Mouse (Mus musculus) heart, embryonic 11.5 days (tissue): ENCODE results near the gene Yars2. TPM values are rescaled to one million over a fixed set of nuclear protein-coding genes. Genes with fewer than 3 reads are reported as not detected.

Source experiments
- ATAC-seq: fragments of 200-750 bp; cut with Nextera tagmentation; replicated peaks from 2 replicates; pipeline ENCODE4 v1.8.0; 2017; ENCODE audit warnings: moderate library complexity; ENCODE audit not compliant: insufficient number of reproducible peaks, low FRiP score, low TSS enrichment
- H3K27ac ChIP-seq: fragments of 300-500 bp; sonication (generic); 2 replicates; pipeline ENCODE4 v1.5.1; 2014; ENCODE audit warnings: mild to moderate bottlenecking, low read depth, low read length
- H3K27me3 ChIP-seq: fragments of 300-500 bp; sonication (generic); 2 replicates; pipeline ENCODE4 v1.6.1; 2014; ENCODE audit warnings: mild to moderate bottlenecking, low read length, mixed read lengths; ENCODE audit not compliant: control insufficient read depth, insufficient read depth
- H3K36me3 ChIP-seq: fragments of 300-500 bp; sonication (generic); 2 replicates; pipeline ENCODE4 v1.6.1; 2014; ENCODE audit warnings: mild to moderate bottlenecking, low read length, moderate library complexity, mixed read lengths; ENCODE audit not compliant: control insufficient read depth, insufficient read depth
- H3K4me1 ChIP-seq: fragments of 300-500 bp; sonication (generic); 2 replicates; pipeline ENCODE4 v1.6.1; 2014; ENCODE audit warnings: low read length; ENCODE audit not compliant: control insufficient read depth, insufficient read depth
- H3K4me2 ChIP-seq: fragments of 300-500 bp; sonication (generic); 2 replicates; pipeline ENCODE4 v1.6.1; 2014; ENCODE audit warnings: mild to moderate bottlenecking, moderate library complexity
- H3K4me3 ChIP-seq: fragments of 300-500 bp; sonication (generic); 2 replicates; pipeline ENCODE4 v1.5.1; 2014; ENCODE audit warnings: low read depth, low read length
- H3K9ac ChIP-seq: fragments of 300-500 bp; sonication (generic); 2 replicates; pipeline ENCODE4 v1.6.1; 2014; ENCODE audit warnings: mild to moderate bottlenecking, low read depth, low read length, moderate library complexity
- H3K9me3 ChIP-seq: fragments of 300-500 bp; sonication (generic); replicated peaks from 2 replicates; pipeline ENCODE4 v1.6.1; 2016; ENCODE audit warnings: low read length; ENCODE audit not compliant: control insufficient read depth
- WGBS: fragments of 180-500 bp; shearing (Covaris S2); extraction: QIAGEN DNeasy Blood & Tissue Kit; methylation state at CpG from one replicate; pipeline ENCODE4 v1.1.7; 2014; ENCODE audit not compliant: insufficient replicate concordance; 5-methylcytosine and 5-hydroxymethylcytosine counted together
- polyA plus RNA-seq: library from polyadenylated mRNA; unstranded; fragments of >200 nt; fragmentation: Nextera tagmentation; extraction: Ambion mirVana; gene quantifications from 2 replicates; pipeline ENCODE4 v1.2.1, GENCODE M21; 2014

Yars2 gene
- 39.5 and 43.7 TPM in 2 replicates for polyA plus RNA-seq

DNA sequence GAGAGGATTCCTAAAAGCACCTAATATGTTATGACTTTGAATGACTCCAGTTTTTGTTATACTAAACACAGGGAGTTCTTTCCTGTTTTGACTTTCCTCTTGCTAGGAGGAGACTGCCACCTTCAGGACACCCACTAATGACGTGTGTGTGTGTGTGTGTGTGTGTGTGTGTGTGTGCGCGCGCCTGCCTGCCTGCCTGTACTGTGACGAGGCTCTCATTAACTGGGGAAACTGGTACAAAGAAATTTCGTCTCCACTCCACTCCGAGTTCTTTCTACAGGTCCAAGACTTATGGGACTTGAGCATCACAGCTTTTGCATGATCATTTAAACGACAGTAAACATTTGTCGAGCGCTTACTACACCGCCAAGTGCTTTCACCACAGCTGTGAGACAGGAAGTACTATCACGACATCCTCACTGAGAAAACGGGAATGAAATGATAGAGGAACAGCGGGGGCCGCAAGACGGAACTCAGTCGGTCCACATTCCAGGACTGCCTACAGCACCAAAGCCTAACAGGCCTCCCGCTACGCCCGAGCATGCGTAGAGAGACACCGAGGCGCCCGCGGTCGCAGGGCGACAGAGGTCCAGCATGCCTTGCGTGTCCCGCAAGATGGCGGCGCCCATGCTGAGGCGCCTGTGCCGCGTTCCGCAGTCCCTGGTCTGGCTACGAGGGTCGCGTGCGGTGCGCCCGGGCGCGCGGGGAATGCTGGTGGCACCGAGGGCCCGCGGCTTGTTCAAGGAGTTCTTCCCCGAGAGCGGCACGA is at the start of gene Yars2:
Yars2 (plus strand) TSS at position 597 of the 769 bp plus-strand sequence.
- H3K27me3 ChIP-seq, result no peaks in the 10 kb centered on the region
- peak within 1 kb of the TSS; percentile 93 for H3K4me3 ChIP-seq
- H3K4me2 ChIP-seq, result peak within 1 kb of the TSS; percentile 79
- 1% methylated on average over 50 of the region's 50 CpGs for WGBS
- ATAC-seq, result peak; percentile 98
- H3K4me1 ChIP-seq, result peaks cover 10% of the 10 kb centered on the region
- H3K9ac ChIP-seq, result peak within 1 kb of the TSS; percentile 94
- peak within 1 kb of the TSS; percentile 95 for H3K27ac ChIP-seq
- peaks cover 6% of the 10 kb centered on the region; the same call in 1 of the 2 replicates for H3K36me3 ChIP-seq
- no peaks in the 10 kb centered on the region for H3K9me3 ChIP-seq

DNA sequence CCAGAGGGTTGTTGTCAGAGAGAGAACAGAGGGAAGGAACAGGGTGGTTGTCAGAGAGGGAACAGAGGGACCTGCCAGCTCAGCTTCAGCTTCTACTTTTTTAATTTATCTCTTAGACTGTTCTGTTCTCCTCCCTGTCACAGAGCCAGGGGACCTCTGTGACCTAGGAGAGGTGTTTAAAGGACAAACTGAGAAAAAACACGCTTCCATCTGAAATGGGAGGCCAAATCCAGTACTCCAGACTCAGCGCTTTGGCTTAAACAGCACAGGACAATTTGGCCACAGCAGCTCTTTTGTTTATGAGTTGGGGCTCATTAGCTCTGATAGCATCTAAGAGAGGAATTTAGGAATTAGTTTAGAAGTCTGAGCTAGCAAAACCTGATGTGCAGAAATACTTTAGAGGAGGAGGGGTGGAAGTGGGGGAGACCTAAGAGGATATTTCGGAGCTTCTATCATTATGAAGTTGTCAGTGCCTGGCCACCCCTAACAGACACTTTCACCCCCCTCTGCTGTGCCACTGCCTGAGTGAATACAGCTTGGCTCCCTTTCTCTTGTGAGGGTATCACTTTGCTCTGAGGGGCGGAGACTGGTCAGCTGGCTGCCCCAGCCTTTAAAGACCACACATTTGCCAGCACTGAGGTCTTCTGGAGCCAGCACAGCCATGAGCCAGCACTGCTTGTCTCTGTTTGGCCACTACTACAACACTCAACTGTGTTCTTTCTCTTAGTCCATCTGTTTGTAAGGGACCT is 49.3 kb upstream of the Yars2 start:
- Histone ChIP-seq H3K4me2 (no peak overlapping the region; the same call in 1 of the 2 replicates), H3K9ac (no peak overlapping the region)
- 0 out of 2 replicates have a peak, but pooled peaks have one; percentile 50 for ATAC-seq

DNA sequence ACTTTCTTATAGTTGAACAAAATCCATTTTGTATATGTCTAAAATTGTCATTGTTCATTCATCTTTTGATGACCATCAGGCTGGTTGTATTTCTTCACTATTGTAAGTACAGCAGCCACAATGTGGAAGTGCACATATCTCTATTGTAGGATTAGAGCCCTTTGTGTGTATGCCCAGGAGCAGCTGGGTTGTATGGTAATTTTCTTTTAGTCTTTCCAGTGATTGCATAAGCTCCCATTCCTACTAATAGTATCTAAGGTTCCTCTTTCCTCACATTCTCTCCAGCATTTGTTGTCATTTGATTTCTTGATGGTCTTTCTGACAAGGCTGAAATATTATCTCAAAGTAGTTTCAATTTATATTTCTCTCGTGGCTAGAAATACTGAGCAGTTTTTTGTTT is 47.5 kb upstream of the Yars2 start:
- Histone ChIP-seq H3K9ac (no peak overlapping the region), H3K36me3 (no peaks in the 10 kb centered on the region; the same call in 1 of the 2 replicates), H3K27me3 (no peaks in the 10 kb centered on the region), H3K4me3 (no peak overlapping the region), H3K27ac (peak overlapping the region; percentile 70), H3K4me2 (no peak overlapping the region), H3K9me3 (no peaks in the 10 kb centered on the region), H3K4me1 (peaks cover 37% of the 10 kb centered on the region)
- no peak for ATAC-seq
- 66% methylated on average over 1 of the region's 1 CpGs for WGBS

More for the DNA sequence above, 49.3 kb upstream of the Yars2 start:
- peaks cover 40% of the 10 kb centered on the region for H3K4me1 ChIP-seq
- 35% methylated on average over 4 of the region's 4 CpGs for WGBS
- H3K36me3 ChIP-seq, result no peaks in the 10 kb centered on the region
- H3K27ac ChIP-seq, result peak overlapping the region; percentile 66
- H3K9me3 ChIP-seq, result no peaks in the 10 kb centered on the region
- H3K4me3 ChIP-seq, result no peak overlapping the region
- H3K27me3 ChIP-seq, result no peaks in the 10 kb centered on the region

DNA sequence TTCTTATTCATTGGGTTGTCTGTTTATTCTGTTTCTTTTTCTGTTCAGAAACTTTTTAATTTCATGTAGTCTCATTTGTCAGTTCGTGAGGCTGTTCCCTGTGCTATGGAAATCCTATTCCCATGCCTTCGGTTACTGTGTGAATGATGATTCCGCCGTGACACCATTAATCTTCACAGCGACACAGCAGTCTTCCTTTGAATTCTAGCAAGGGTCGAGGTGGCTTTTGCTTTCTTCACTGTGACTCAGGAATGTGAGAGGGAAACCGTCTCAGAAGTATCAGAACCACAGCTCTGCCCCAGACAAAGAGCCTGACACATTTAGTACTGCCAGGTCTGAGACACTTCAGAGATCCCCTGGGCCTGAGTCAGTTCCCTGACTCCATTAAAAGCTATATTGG is 46.9 kb upstream of the Yars2 start:
- WGBS, result 32% methylated on average over 7 of the region's 7 CpGs
- no peak overlapping the region for H3K9ac ChIP-seq

DNA sequence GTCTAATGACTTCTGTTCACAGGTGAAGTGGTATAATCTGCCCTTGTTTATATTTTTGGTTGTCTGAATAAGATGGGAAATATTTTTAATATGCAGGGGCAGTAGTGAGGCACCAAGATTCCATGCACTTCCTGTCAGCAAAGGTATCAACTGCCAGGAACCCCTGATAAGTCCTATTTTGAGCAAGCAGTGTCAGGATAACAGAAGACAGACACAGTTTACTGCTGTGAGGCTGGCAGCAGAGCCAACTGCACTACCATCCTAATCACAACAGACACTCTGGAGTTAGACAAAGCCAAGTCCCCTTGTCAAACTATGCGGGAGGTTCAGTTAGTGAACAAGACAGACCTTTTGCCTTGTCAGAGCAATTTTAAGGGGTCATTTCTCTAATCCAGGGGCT is 46.1 kb upstream of the Yars2 start:
- Histone ChIP-seq H3K9ac (no peak overlapping the region), H3K4me1 (peaks cover 32% of the 10 kb centered on the region), H3K4me2 (peak overlapping the region; percentile 24; the same call in 1 of the 2 replicates), H3K4me3 (no peak overlapping the region), H3K27ac (peak overlapping the region; percentile 92), H3K27me3 (no peaks in the 10 kb centered on the region), H3K9me3 (no peaks in the 10 kb centered on the region), H3K36me3 (no peaks in the 10 kb centered on the region; the same call in 1 of the 2 replicates)
- WGBS, result 15% methylated on average over 1 of the region's 1 CpGs
- ATAC-seq, result peak; percentile 72; the same call in 1 of the 2 replicates

More for the DNA sequence above, 46.9 kb upstream of the Yars2 start:
- no peak overlapping the region for H3K4me3 ChIP-seq
- peaks cover 32% of the 10 kb centered on the region for H3K4me1 ChIP-seq
- no peak overlapping the region; the same call in 1 of the 2 replicates for H3K4me2 ChIP-seq
- no peaks in the 10 kb centered on the region for H3K27me3 ChIP-seq
- ATAC-seq, result no peak
- H3K27ac ChIP-seq, result peak overlapping the region; percentile 91
- H3K9me3 ChIP-seq, result no peaks in the 10 kb centered on the region
- H3K36me3 ChIP-seq, result no peaks in the 10 kb centered on the region; the same call in 1 of the 2 replicates

DNA sequence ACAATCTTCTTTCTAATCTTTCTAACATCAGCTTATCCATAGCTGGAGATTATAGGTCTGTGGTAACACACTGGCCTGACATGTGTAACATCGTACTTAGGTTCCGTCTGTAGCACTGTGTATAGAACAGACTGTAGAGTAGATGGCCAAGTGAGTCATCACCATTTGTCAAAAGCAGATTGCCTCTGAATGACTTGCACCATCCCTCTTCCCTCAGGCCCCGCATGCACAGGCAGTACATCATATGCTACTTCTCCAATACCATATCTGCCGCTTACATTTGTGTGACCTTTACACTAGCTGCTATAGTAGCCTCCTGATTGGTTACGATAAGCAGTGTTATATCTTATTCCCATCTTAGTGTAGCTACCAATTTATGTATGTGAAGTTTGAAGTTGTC is 41.9 kb upstream of the Yars2 start:
- Histone ChIP-seq H3K9ac (no peak overlapping the region), H3K27me3 (no peaks in the 10 kb centered on the region), H3K4me2 (no peak overlapping the region), H3K36me3 (peaks cover 7% of the 10 kb centered on the region), H3K4me1 (peaks cover 17% of the 10 kb centered on the region), H3K9me3 (no peaks in the 10 kb centered on the region), H3K27ac (no peak overlapping the region), H3K4me3 (no peak overlapping the region)
- ATAC-seq, result no peak
- 92% methylated on average over 5 of the region's 5 CpGs for WGBS

DNA sequence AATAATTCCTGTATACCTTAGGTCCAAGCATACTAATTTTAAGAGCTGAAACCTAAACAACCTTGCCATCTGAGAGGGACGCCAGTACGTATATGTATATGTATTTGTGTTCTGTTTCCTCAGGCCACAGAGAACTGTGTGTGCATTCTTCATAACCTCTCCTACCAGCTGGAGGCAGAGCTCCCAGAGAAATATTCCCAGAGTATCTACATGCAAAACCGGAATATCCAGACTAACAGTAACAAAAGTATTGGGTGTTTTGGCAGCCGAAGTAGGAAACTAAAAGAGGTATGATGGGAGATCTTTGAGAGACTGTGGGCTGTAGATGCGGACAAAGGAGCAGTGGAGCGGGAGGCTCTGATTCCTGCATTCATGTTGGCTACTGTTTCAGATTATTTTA is 41.3 kb upstream of the Yars2 start:
- Histone ChIP-seq H3K36me3 (peaks cover 7% of the 10 kb centered on the region), H3K9me3 (no peaks in the 10 kb centered on the region), H3K4me2 (no peak overlapping the region), H3K4me3 (no peak overlapping the region), H3K4me1 (peaks cover 14% of the 10 kb centered on the region), H3K9ac (no peak overlapping the region), H3K27me3 (no peaks in the 10 kb centered on the region), H3K27ac (no peak overlapping the region)
- no peak for ATAC-seq
- 89% methylated on average over 6 of the region's 6 CpGs for WGBS

DNA sequence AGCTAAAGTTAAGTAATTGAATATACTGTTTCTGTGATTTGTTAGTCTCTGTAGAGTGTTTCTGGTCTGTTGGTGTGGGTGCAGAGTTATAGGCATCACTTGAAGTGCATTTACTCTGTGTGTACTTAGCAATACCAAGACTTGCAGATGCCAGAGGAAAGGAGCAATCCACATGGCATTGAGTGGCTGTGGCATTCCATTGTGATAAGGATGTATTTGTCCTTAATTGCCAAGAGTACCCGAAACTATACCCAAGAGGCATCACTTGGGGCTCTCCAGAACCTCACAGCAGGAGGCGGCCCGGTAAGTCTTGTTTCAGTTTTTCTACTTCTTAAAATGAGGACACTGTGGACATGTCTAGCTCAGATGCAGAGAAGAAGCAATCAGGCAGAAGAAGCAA is 40.3 kb upstream of the Yars2 start:
- Histone ChIP-seq H3K4me3 (no peak overlapping the region), H3K27me3 (no peaks in the 10 kb centered on the region), H3K9me3 (no peaks in the 10 kb centered on the region), H3K4me2 (no peak overlapping the region), H3K36me3 (peaks cover 10% of the 10 kb centered on the region), H3K27ac (no peak overlapping the region), H3K4me1 (peaks cover 4% of the 10 kb centered on the region), H3K9ac (no peak overlapping the region)
- no peak for ATAC-seq
- 78% methylated on average over 3 of the region's 3 CpGs for WGBS
